ENCODE assay signal across 12 mouse cellular contexts in genomic region chr7:16019256-16020094, GRCm38 (mm10). TPM values are rescaled to one million over a fixed set of nuclear protein-coding genes. Genes with fewer than 3 reads are reported as not detected.
DNase-seq lines count a peak whose midpoint lies in the region; ATAC-seq and TF ChIP-seq lines count a peak whose summit lies in the region.
"Had no signal": no experiment of that assay in that cellular context is flagged by ENCODE, and none has a peak within 500 bp of the region (broad histone marks: within the 10 kb centered on the region; RNA-seq: fewer than 3 reads in every experiment).

No protein-coding gene starts in this region.

- no peak for ATAC-seq in lung, embryonic 15.5 days (ENCODE audit: borderline replicate concordance, extremely low read depth, low FRiP score, low TSS enrichment)
- peak; percentile 13; the same call in 1 of the 2 replicates for ATAC-seq in common myeloid progenitor, adult 5-6 weeks (replicated peaks; ENCODE audit: low read depth, poor library complexity, severe bottlenecking)

- no peak for TF ChIP-seq POLR2A in olfactory bulb, adult 2 months (IDR thresholded peaks at IDR 0.05; ENCODE audit: insufficient read depth, low read depth, low read length)

- DNase-seq in heart, adult 11 months: peak; percentile 96
- no peak for DNase-seq in heart, postnatal 14 days
- DNase-seq in lung, postnatal 25 days (ENCODE audit: low spot score): no peak
- no peak for DNase-seq in urinary bladder, postnatal 25 days (ENCODE audit: low spot score)
- no peak for DNase-seq in layer of hippocampus, adult 18-20 months (ENCODE audit: low spot score in 2 of 2)
- DNase-seq: kidney, adult 9 months had no signal

- TF ChIP-seq CTCF in olfactory bulb, adult 2 months (IDR thresholded peaks at IDR 0.05; ENCODE audit: insufficient read depth, low read depth, low read length): no peak

- H3K9ac ChIP-seq in lung, embryonic 15.5 days: no peak overlapping the region
- H3K9ac ChIP-seq: liver, embryonic 15.5 days had no signal

- no peak overlapping the region for H3K4me2 ChIP-seq in lung, embryonic 15.5 days

- H3K4me1 ChIP-seq in lung, embryonic 15.5 days: peaks cover 7% of the 10 kb centered on the region; the same call in 1 of the 2 replicates
- H3K4me1 ChIP-seq in olfactory bulb, adult 2 months (ENCODE audit: control insufficient read depth, insufficient read depth, low read length): peaks cover 11% of the 10 kb centered on the region

- H3K4me3 ChIP-seq in lung, embryonic 15.5 days: no peak overlapping the region
- H3K4me3 ChIP-seq in olfactory bulb, adult 2 months (ENCODE audit: insufficient read depth, low read depth, low read length): no peak overlapping the region
- H3K4me3 ChIP-seq: left cerebral cortex, adult 2 months; liver, embryonic 15.5 days had no signal

- H3K36me3 ChIP-seq in lung, embryonic 15.5 days: no peaks in the 10 kb centered on the region
- H3K36me3 ChIP-seq: liver, embryonic 15.5 days had no signal

- 76% methylated on average over 5 of the region's 5 CpGs for WGBS in lung, embryonic 15.5 days
- 79% methylated on average over 5 of the region's 5 CpGs for whole genome bisulfite sequencing in olfactory bulb, adult 2 months

- H3K27ac ChIP-seq in lung, embryonic 15.5 days: 0 out of 2 replicates have a peak overlapping the region, but pooled peaks have one; percentile 30
- H3K27ac ChIP-seq in olfactory bulb, adult 2 months (ENCODE audit: insufficient read depth, low read depth, low read length): peak overlapping the region; percentile 36; the same call in 1 of the 2 replicates
- H3K27ac ChIP-seq: left cerebral cortex, adult 2 months had no signal

- no peaks in the 10 kb centered on the region for H3K9me3 ChIP-seq in lung, embryonic 15.5 days
- H3K9me3 ChIP-seq: liver, embryonic 15.5 days had no signal

- H3K27me3 ChIP-seq in lung, embryonic 15.5 days: no peaks in the 10 kb centered on the region
- H3K27me3 ChIP-seq: liver, embryonic 15.5 days had no signal

- intact Hi-C loops in heart, postnatal 14 days (cut with DNase I): no loop called here

RNA-seq across cellular contexts. Expression of gene Bicra, which starts 28.2 kb away (rescaled TPM):
- 1 to 10 TPM; 9.1 to 9.7 TPM for total RNA-seq in heart, postnatal 14 days (2021)
- polyA plus RNA-seq in lung, embryonic 15.5 days (2015; fragmentation: Nextera tagmentation; extraction: Ambion mirVana): 5.8 and 8.0 TPM in 2 replicates
- 1.2 and 2.5 TPM in 2 replicates for total RNA-seq in common myeloid progenitor, adult 5-6 weeks (2017)
- not detected in 2 replicates for polyA plus RNA-seq in olfactory bulb, adult 2 months (2012; ENCODE audit: insufficient read depth, insufficient read length, low replicate concordance, missing spikeins)
- total RNA-seq in layer of hippocampus, adult 18-20 months (2021): 10 to 100 TPM; 19.6 to 20.7 TPM

RNA-seq across cellular contexts. Expression of gene Zfp541, which starts 42.1 kb away (rescaled TPM):
- not detected for total RNA-seq in heart, postnatal 14 days (2021)
- 0.04 TPM in 1 of 2 replicates, not detected in the other for polyA plus RNA-seq in lung, embryonic 15.5 days (2015; fragmentation: Nextera tagmentation; extraction: Ambion mirVana)
- total RNA-seq in common myeloid progenitor, adult 5-6 weeks (2017): not detected in 2 replicates
- polyA plus RNA-seq in olfactory bulb, adult 2 months (2012; ENCODE audit: insufficient read depth, insufficient read length, low replicate concordance, missing spikeins): not detected in 2 replicates
- under 1 TPM; 0.41 to 0.89 TPM for total RNA-seq in layer of hippocampus, adult 18-20 months (2021)
- total RNA-seq: hematopoietic stem cell, adult 5-6 weeks had no signal
- polyA plus RNA-seq: liver, embryonic 15.5 days had no signal

RNA-seq across cellular contexts. Expression of gene Ehd2, which starts 52.1 kb away (rescaled TPM):
- total RNA-seq in heart, postnatal 14 days (2021): 100 to 1,000 TPM; 172 to 182 TPM
- polyA plus RNA-seq in lung, embryonic 15.5 days (2015; fragmentation: Nextera tagmentation; extraction: Ambion mirVana): 82.9 and 89.9 TPM in 2 replicates
- total RNA-seq in common myeloid progenitor, adult 5-6 weeks (2017): 1.0 and 1.9 TPM in 2 replicates
- not detected in 2 replicates for polyA plus RNA-seq in olfactory bulb, adult 2 months (2012; ENCODE audit: insufficient read depth, insufficient read length, low replicate concordance, missing spikeins)
- total RNA-seq in layer of hippocampus, adult 18-20 months (2021): 1 to 10 TPM; 5.6 to 6.1 TPM

Comparison
In these comparisons a context has a peak if more than half of its experiments do, and no peak if none do; other contexts are left out.
1. RNA of gene Ehd2, which starts 52.1 kb away (total RNA-seq): 172 to 182 TPM in heart, postnatal 14 days; 5.6 to 6.1 TPM in layer of hippocampus, adult 18-20 months and 1.0 to 1.9 TPM in common myeloid progenitor, adult 5-6 weeks; every median in the first group is over 10 times any median in the second.